Mouse (Mus musculus) stomach, embryonic 16.5 days (tissue): ENCODE results near the gene Man1a2. TPM values are rescaled to one million over a fixed set of nuclear protein-coding genes. Genes with fewer than 3 reads are reported as not detected.
A peak's percentile ranks its signal among the peaks of the same experiment; 100 is the strongest.

Source experiments
- ATAC-seq: fragments of 200-750 bp; cut with Nextera tagmentation; 2 replicates; pipeline ENCODE4 v1.8.0; 2017; ENCODE audit warnings: moderate number of reproducible peaks, moderate TSS enrichment; ENCODE audit not compliant: insufficient read depth, low FRiP score
- H3K27ac ChIP-seq: fragments of 300-500 bp; sonication (generic); 2 replicates; pipeline ENCODE4 v1.5.1; 2014; ENCODE audit warnings: low read length
- H3K27me3 ChIP-seq: fragments of 300-500 bp; sonication (generic); 2 replicates; pipeline ENCODE4 v1.6.1; 2014; ENCODE audit warnings: low read length, control low read depth, mixed read lengths; ENCODE audit not compliant: control insufficient read depth, insufficient read depth
- H3K36me3 ChIP-seq: fragments of 300-500 bp; sonication (generic); 2 replicates; pipeline ENCODE4 v1.6.1; 2014; ENCODE audit warnings: low read length; ENCODE audit not compliant: control insufficient read depth, insufficient read depth
- H3K4me1 ChIP-seq: fragments of 300-500 bp; sonication (generic); 2 replicates; pipeline ENCODE4 v1.6.1; 2014; ENCODE audit warnings: low read length, control low read depth, mixed read lengths; ENCODE audit not compliant: control insufficient read depth, insufficient read depth
- H3K4me2 ChIP-seq: fragments of 300-500 bp; sonication (generic); 2 replicates; pipeline ENCODE4 v1.6.1; 2014; ENCODE audit warnings: low read depth, low read length, mixed read lengths
- H3K4me3 ChIP-seq: fragments of 300-500 bp; sonication (generic); replicated peaks from 2 replicates; pipeline ENCODE4 v1.5.1; 2014; ENCODE audit warnings: mild to moderate bottlenecking, low read length
- H3K9ac ChIP-seq: fragments of 300-500 bp; sonication (generic); 2 replicates; pipeline ENCODE4 v1.6.1; 2014; ENCODE audit warnings: low read length
- H3K9me3 ChIP-seq: fragments of 300-500 bp; sonication (generic); replicated peaks from 2 replicates; pipeline ENCODE4 v1.6.1; 2016; ENCODE audit warnings: low read length, control low read depth; ENCODE audit not compliant: control insufficient read depth
- WGBS: fragments of 180-500 bp; shearing (Covaris S2); extraction: QIAGEN DNeasy Blood & Tissue Kit; methylation state at CpG from one replicate; pipeline ENCODE4 v1.1.7; 2014; 5-methylcytosine and 5-hydroxymethylcytosine counted together
- polyA plus RNA-seq: library from polyadenylated mRNA; unstranded; fragments of >200 nt; fragmentation: Nextera tagmentation; extraction: Ambion mirVana; gene quantifications from 2 replicates; pipeline ENCODE4 v1.2.1, GENCODE M21; 2015

The Man1a2 gene
- polyA plus RNA-seq, 1 experiment from 2014 or later = 43.4 TPM

DNA sequence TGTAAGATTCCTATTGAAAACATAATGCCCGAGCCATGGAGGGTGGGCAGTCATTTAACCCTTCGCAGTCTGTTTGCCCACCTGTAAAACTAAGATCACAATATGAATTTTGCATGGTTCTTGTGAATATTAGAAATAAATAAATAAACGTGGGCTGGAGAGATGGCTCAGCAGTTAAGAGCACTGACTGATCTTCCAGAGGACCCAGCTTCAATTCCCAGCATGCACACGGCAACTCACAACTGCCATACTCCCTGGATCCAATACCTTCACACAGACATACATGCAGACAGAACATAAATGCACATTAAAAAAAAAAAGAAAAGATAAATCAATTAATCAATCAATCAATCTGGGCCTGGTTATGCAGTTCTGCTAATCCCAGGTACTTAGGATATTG is 30.1 kb upstream of the Man1a2 start:
- 0 out of 2 replicates have a peak, but pooled peaks cover 8% of the 10 kb centered on the region for H3K4me1 ChIP-seq
- no peak for ATAC-seq
- no peaks in the 10 kb centered on the region for H3K9me3 ChIP-seq
- no peaks in the 10 kb centered on the region for H3K36me3 ChIP-seq
- no peak overlapping the region for H3K4me3 ChIP-seq
- WGBS = 71% methylated on average over 4 of the region's 4 CpGs
- H3K9ac ChIP-seq = no peak overlapping the region
- no peaks in the 10 kb centered on the region for H3K27me3 ChIP-seq
- H3K27ac ChIP-seq = no peak overlapping the region
- no peak overlapping the region for H3K4me2 ChIP-seq

GRCm38 (mm10) chr3:100713142-100714005 is 28.1 kb upstream of the Man1a2 start:
- no peak for ATAC-seq
- H3K4me3 ChIP-seq = no peak overlapping the region
- WGBS = 57% methylated on average over 11 of the region's 11 CpGs
- H3K9ac ChIP-seq = no peak overlapping the region
- no peak overlapping the region for H3K27ac ChIP-seq
- 0 out of 2 replicates have a peak, but pooled peaks cover 8% of the 10 kb centered on the region for H3K4me1 ChIP-seq
- H3K36me3 ChIP-seq = no peaks in the 10 kb centered on the region
- H3K9me3 ChIP-seq = no peaks in the 10 kb centered on the region
- H3K27me3 ChIP-seq = no peaks in the 10 kb centered on the region
- H3K4me2 ChIP-seq = no peak overlapping the region

DNA sequence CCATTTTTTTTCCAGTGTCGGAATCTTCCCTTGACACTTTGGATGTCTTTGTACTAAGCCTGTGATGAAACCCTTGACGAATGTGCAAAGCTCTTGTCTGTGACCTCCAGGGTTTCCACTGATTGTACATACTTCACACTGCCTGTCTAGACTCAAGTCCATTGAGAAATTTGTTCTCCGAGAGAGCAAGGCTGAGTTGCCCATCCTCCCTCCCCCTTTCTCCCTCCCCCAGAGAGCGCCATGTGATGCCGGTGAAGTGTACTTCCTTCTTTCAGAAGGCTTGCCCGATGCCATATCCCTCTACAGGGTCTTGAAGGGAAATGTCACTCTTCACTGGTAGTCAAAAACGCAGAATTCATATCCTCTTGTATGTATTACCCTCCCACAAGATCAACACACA is 26.8 kb upstream of the Man1a2 start:
- Histone ChIP-seq H3K4me2 (no peak overlapping the region), H3K9ac (no peak overlapping the region), H3K4me1 (peaks cover 8% of the 10 kb centered on the region; the same call in 1 of the 2 replicates), H3K27me3 (no peaks in the 10 kb centered on the region), H3K36me3 (no peaks in the 10 kb centered on the region), H3K4me3 (no peak overlapping the region), H3K27ac (no peak overlapping the region), H3K9me3 (no peaks in the 10 kb centered on the region)
- WGBS = 51% methylated on average over 7 of the region's 7 CpGs
- ATAC-seq = no peak

DNA sequence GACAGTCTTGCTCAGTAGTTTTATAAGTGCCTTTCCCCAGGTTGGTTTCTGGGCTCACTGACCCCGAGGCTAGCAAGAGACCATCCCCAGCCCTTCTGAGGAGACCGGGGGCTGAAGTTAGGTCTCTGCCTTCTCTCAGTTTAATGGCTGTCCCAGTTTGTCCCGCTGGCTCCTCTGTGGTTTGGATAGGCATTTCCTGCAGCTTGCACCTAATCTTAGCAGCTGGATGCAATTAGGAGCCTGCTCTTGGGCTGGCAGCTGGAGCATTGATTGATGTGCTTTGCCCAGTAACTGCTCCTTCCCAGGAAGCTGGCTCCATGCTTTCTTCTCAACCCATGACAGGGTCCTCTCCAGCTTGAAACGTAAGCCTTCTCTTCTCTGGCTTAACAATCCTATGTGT is 26.2 kb upstream of the Man1a2 start:
- Histone ChIP-seq H3K4me3 (no peak overlapping the region), H3K36me3 (no peaks in the 10 kb centered on the region), H3K4me1 (peaks cover 8% of the 10 kb centered on the region; the same call in 1 of the 2 replicates), H3K27me3 (no peaks in the 10 kb centered on the region), H3K27ac (no peak overlapping the region), H3K9ac (no peak overlapping the region), H3K9me3 (no peaks in the 10 kb centered on the region), H3K4me2 (no peak overlapping the region)
- no peak for ATAC-seq
- 31% methylated on average over 4 of the region's 4 CpGs for WGBS

DNA sequence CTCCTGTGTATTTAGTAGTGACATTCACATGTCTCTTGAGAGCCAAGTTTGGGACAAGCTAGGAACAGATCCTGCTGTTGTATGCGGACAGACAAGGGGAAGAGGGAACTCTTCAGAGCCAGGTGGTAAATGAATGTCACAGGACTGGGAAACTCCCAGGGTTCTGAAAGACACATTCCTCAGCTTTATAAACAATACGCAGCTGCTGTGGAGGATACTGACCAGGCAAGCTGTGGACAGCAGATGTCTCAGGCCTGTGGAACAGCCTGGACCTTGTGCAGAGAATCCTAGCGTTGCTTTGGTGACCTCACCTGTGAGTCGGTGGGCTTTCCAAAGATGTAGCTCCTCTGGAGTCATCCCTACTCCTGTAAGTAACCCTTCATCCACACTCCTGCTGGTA is 21.8 kb upstream of the Man1a2 start:
- Histone ChIP-seq H3K4me1 (peaks cover 20% of the 10 kb centered on the region), H3K4me3 (no peak overlapping the region), H3K9ac (no peak overlapping the region), H3K4me2 (no peak overlapping the region), H3K36me3 (no peaks in the 10 kb centered on the region), H3K27me3 (no peaks in the 10 kb centered on the region), H3K9me3 (no peaks in the 10 kb centered on the region), H3K27ac (no peak overlapping the region)
- no peak for ATAC-seq
- 42% methylated on average over 4 of the region's 4 CpGs for WGBS

DNA sequence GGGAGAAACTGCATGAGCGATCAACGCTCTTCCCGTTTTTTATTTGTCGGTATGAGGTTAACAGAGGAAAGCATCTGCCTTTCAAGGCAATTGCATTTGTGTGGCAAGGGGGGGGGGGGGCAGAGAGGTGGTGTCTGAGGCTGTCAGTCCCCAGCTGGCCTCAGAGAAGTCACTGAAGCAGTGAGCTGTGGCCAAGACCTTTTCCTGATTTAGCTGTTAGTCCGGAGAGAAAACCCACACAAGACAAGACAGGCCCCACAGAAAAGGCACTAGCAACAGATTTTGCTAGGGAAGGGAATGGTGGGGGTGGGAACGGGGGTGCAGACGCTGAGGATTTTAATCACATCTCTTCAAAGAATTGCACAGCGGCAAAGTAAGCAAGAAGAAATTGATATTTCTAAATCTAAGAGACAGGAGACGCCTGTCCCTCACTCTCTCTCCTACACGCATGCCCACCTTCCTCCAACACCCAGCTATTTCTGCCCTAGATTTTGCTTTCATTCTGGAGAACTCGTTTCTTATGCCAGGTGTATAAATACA is 19.9 kb upstream of the Man1a2 start:
- Histone ChIP-seq H3K9ac (no peak overlapping the region), H3K27me3 (no peaks in the 10 kb centered on the region), H3K27ac (no peak overlapping the region), H3K4me2 (no peak overlapping the region), H3K36me3 (no peaks in the 10 kb centered on the region), H3K4me1 (peaks cover 20% of the 10 kb centered on the region), H3K4me3 (no peak overlapping the region), H3K9me3 (no peaks in the 10 kb centered on the region)
- WGBS = 61% methylated on average over 11 of the region's 11 CpGs
- ATAC-seq = no peak

DNA sequence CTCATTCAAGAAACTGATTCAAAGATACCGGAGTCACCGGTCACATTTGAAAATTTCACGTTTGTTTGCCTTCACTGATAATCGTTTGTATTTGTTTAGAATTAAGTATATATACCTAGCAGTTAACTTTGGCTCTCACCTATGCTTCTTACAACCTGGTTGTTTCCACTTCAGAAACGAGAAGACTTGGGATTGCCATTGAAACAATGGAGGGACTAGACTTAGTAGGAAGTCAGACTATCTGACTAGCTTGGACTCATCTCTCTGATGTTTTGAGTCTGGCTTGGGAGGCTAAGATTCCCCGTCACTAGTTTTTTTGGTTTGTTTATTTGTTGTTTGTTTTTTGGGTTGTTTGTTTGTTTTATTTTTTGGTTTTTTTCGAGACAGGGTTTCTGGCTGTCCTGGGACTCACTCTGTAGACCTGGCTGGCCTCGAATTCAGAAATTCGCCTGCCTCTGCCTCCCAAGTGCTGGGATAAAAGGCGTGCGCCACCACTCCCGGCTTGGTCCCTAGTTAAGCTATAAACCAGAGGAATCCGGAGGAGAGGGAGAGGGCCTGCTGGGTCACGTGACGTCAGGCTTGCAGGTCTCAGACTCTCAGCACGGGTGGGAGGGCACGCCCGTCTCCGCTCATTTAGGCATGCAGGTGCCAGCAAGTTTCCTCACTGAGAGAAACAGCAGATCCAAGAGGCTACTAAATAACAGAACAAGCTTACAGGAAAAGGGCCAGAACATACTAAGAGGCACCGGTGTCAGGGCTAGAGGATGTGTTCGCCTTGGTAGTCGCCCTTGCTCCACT is 18.7 kb upstream of the Man1a2 start:
- H3K4me3 ChIP-seq = no peak overlapping the region
- no peak overlapping the region for H3K9ac ChIP-seq
- 63% methylated on average over 22 of the region's 22 CpGs for WGBS
- H3K4me2 ChIP-seq = peak overlapping the region; percentile 8; the same call in 1 of the 2 replicates
- ATAC-seq = 0 out of 2 replicates have a peak, but pooled peaks have one; percentile 54
- peaks cover 20% of the 10 kb centered on the region for H3K4me1 ChIP-seq
- no peaks in the 10 kb centered on the region for H3K27me3 ChIP-seq
- no peaks in the 10 kb centered on the region for H3K9me3 ChIP-seq
- no peak overlapping the region for H3K27ac ChIP-seq
- no peaks in the 10 kb centered on the region for H3K36me3 ChIP-seq

DNA sequence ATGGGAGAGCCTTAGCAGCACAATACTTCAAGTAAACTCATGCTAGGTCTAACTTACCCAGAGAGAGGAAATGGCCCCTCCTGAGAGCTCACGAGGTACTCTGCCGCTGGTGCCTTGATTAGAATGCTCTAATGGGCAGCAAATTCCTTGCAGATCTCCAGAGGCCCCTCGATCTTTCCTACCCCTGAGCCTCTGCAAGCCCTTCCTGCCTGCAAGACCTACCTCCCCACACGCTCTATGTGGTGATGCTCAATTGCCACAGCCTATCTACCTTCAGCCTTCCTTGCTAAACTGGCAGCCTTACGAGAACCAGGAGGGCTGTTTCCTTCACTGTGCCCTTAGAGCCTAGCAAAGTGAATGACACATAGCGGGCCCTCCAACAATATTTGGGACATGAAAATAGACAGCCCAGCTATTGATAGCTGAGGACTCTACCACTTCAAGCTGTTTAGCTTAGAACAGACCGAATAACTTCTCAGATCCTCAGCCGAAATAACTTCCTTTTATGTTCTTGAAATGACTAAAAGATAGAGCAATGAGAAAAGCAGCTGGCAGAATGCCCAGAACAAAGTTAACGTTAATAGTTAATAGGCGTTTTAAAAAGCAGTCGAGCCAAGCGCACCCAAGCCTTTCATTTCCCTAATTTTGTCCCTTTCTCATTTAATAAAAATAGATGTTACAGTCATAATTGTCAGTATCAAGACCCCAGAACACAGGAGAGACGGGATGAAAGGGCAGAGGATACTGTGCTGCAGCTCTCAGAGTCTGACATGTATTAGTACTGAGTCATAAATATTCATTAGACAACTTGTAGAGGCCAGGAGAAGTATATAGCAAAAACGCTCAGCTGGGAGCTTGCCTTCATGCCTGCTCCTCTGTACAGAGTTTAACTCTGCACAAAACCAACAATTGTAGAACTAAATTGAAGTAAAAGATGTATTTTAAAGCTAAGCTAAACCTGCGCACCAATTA is 17.9 kb upstream of the Man1a2 start:
- peak overlapping the region; percentile 41; the same call in 1 of the 2 replicates for H3K27ac ChIP-seq

More for the DNA sequence above, 17.9 kb upstream of the Man1a2 start:
- H3K4me1 ChIP-seq = peaks cover 20% of the 10 kb centered on the region
- no peaks in the 10 kb centered on the region for H3K36me3 ChIP-seq
- H3K9me3 ChIP-seq = no peaks in the 10 kb centered on the region
- peak overlapping the region; percentile 8; the same call in 1 of the 2 replicates for H3K4me2 ChIP-seq
- no peak overlapping the region for H3K9ac ChIP-seq
- H3K4me3 ChIP-seq = no peak overlapping the region
- H3K27me3 ChIP-seq = no peaks in the 10 kb centered on the region
- ATAC-seq = peak; percentile 46; the same call in 1 of the 2 replicates
- WGBS = 26% methylated on average over 15 of the region's 15 CpGs
